Mouse (Mus musculus) brain, embryonic 14.5 days (tissue): ENCODE results near the gene Crlf3.

Experiments used
- CTCF ChIP-seq: fragments of 200-500 bp; IDR thresholded peaks from 2 replicates; pipeline ENCODE4 v1.5.1; 2012; ENCODE audit warnings: inconsistent platforms, mild to moderate bottlenecking, moderate library complexity, borderline replicate concordance; ENCODE audit not compliant: insufficient read depth, insufficient read length; ENCODE audit errors: extremely low read depth
- POLR2A ChIP-seq: fragments of 200-500 bp; IDR thresholded peaks from 2 replicates; pipeline ENCODE4 v1.6.1; 2012; ENCODE audit warnings: mild to moderate bottlenecking, inconsistent platforms, borderline replicate concordance; ENCODE audit not compliant: poor library complexity, insufficient read depth, insufficient read length, severe bottlenecking; ENCODE audit errors: extremely low read depth

- TF ChIP-seq CTCF (no peak), POLR2A (no peak)
Measured at GRCm38 (mm10) chr11:80088917-80089816, 8.4 kb upstream of the Crlf3 start, which contains the start of gene Atad5.
